Mouse (Mus musculus) mature B cell (primary cell): Measurements from ENCODE around the gene Sh2d1b2.
"Not testable (repeated sequence)": the region's sequence is repeated elsewhere in the genome, so short reads cannot be mapped to it uniquely, and the experiment has no call there.

Source experiments
- in situ Hi-C: fragments of 300-500 bp; cut with MboI; formaldehyde crosslinking; loops from 2 replicates; pipeline ENCODE4 v1.14.3; 2019

Gene Sh2d1b2

GRCm38 (mm10) chr1:170232688-170233087 is at the start of gene Sh2d1b2:
Gene Sh2d1b2 (plus strand): TSS chr1:170232749.
- in situ Hi-C loops = not testable (repeated sequence)

- in situ Hi-C loops = no loop called here
Measured at GRCm38 (mm10) chr1:170185137-170185536, 47.4 kb upstream of the Sh2d1b2 start.

- in situ Hi-C loops = no loop called here
Measured at GRCm38 (mm10) chr1:170186531-170186930, 46.0 kb upstream of the Sh2d1b2 start.

- in situ Hi-C loops = no loop called here
Measured at GRCm38 (mm10) chr1:170188601-170189000, 43.9 kb upstream of the Sh2d1b2 start.

- in situ Hi-C loops = no loop called here
Measured at GRCm38 (mm10) chr1:170190225-170190624, 42.3 kb upstream of the Sh2d1b2 start.

- in situ Hi-C loops = no loop called here
Measured at GRCm38 (mm10) chr1:170191925-170192324, 40.6 kb upstream of the Sh2d1b2 start.

- in situ Hi-C loops = no loop called here
Measured at GRCm38 (mm10) chr1:170196211-170196610, 36.3 kb upstream of the Sh2d1b2 start.

GRCm38 (mm10) chr1:170200379-170200778 is 32.2 kb upstream of the Sh2d1b2 start:
- in situ Hi-C loops = loop anchor here (25.0 kb wide), 1 partner anchor 663 kb away; the partner anchor contains the start of gene Nuf2

GRCm38 (mm10) chr1:170206395-170206794 is 26.2 kb upstream of the Sh2d1b2 start:
- in situ Hi-C loops = loop anchor here (25.0 kb wide), 1 partner anchor 669 kb away; the partner anchor contains the start of gene Nuf2

- in situ Hi-C loops = loop anchor here (25.0 kb wide), 1 partner anchor 676 kb away; the partner anchor contains the start of gene Nuf2
Measured at GRCm38 (mm10) chr1:170213181-170213879, 19.2 kb upstream of the Sh2d1b2 start.

GRCm38 (mm10) chr1:170214383-170214756 is 18.2 kb upstream of the Sh2d1b2 start:
- in situ Hi-C loops = loop anchor here (25.0 kb wide), 1 partner anchor 677 kb away; the partner anchor contains the start of gene Nuf2

- in situ Hi-C loops = loop anchor here (25.0 kb wide), 1 partner anchor 678 kb away; the partner anchor contains the start of gene Nuf2
Measured at GRCm38 (mm10) chr1:170214757-170215522, 17.6 kb upstream of the Sh2d1b2 start, which contains the start of gene Uhmk1. Gene Uhmk1 (minus strand): TSS chr1:170215397.

- in situ Hi-C loops = loop anchor here (25.0 kb wide), 1 partner anchor 678 kb away; the partner anchor contains the start of gene Nuf2
Measured at GRCm38 (mm10) chr1:170215590-170215989, 17.0 kb upstream of the Sh2d1b2 start.

- in situ Hi-C loops = loop anchor here (25.0 kb wide), 1 partner anchor 681 kb away; the partner anchor contains the start of gene Nuf2
Measured at GRCm38 (mm10) chr1:170218091-170218884, 14.3 kb upstream of the Sh2d1b2 start.

GRCm38 (mm10) chr1:170220351-170220750 is 12.2 kb upstream of the Sh2d1b2 start:
- in situ Hi-C loops = loop anchor here (25.0 kb wide), 1 partner anchor 683 kb away; the partner anchor contains the start of gene Nuf2

GRCm38 (mm10) chr1:170223276-170223675 is 9.3 kb upstream of the Sh2d1b2 start:
- in situ Hi-C loops = loop anchor here (25.0 kb wide), 1 partner anchor 686 kb away; the partner anchor contains the start of gene Nuf2

- in situ Hi-C loops = no loop called here
Measured at GRCm38 (mm10) chr1:170245016-170245415, 12.5 kb downstream of the Sh2d1b2 start.

- in situ Hi-C loops = no loop called here
Measured at GRCm38 (mm10) chr1:170254893-170255559, 22.5 kb downstream of the Sh2d1b2 start.

- in situ Hi-C loops = no loop called here
Measured at GRCm38 (mm10) chr1:170255560-170255910, 23.0 kb downstream of the Sh2d1b2 start.

GRCm38 (mm10) chr1:170270281-170270680 is 37.7 kb downstream of the Sh2d1b2 start:
- in situ Hi-C loops = no loop called here

- in situ Hi-C loops = no loop called here
Measured at GRCm38 (mm10) chr1:170270696-170271095, 38.1 kb downstream of the Sh2d1b2 start.
